Mouse (Mus musculus): Measurements from ENCODE around the gene Ddx39b.

The Ddx39b gene

GRCm38 (mm10) chr17:35241305-35242014, at the start of gene Ddx39b:
Gene Ddx39b, plus strand, starts transcription at chr17:35241746.
- DNase-seq, result peak; percentile 95

- DNase-seq, result no peak
Measured at GRCm38 (mm10) chr17:35192924-35193323, 48.6 kb upstream of the Ddx39b start.

GRCm38 (mm10) chr17:35193881-35194843, 47.4 kb upstream of the Ddx39b start, which contains the start of gene Ltb:
Gene Ltb, plus strand, starts transcription at chr17:35194439.
- DNase-seq, result no peak

GRCm38 (mm10) chr17:35194844-35195630, 46.5 kb upstream of the Ddx39b start:
- no peak for DNase-seq

GRCm38 (mm10) chr17:35195631-35196320, 45.8 kb upstream of the Ddx39b start:
- peak; percentile 82 for DNase-seq

GRCm38 (mm10) chr17:35196321-35196641, 45.3 kb upstream of the Ddx39b start:
- no peak for DNase-seq

- no peak for DNase-seq
Measured at GRCm38 (mm10) chr17:35197126-35197525, 44.4 kb upstream of the Ddx39b start.

- DNase-seq, result no peak
Measured at GRCm38 (mm10) chr17:35198029-35198428, 43.5 kb upstream of the Ddx39b start.

GRCm38 (mm10) chr17:35198946-35199345, 42.6 kb upstream of the Ddx39b start:
- DNase-seq, result no peak

GRCm38 (mm10) chr17:35200398-35200797, 41.1 kb upstream of the Ddx39b start:
- DNase-seq, result peak; percentile 43

- DNase-seq, result no peak
Measured at GRCm38 (mm10) chr17:35201128-35201527, 40.4 kb upstream of the Ddx39b start.

- DNase-seq, result peak; percentile 46
Measured at GRCm38 (mm10) chr17:35201787-35202186, 39.8 kb upstream of the Ddx39b start, which contains the start of gene Tnf. Gene Tnf, minus strand, starts transcription at chr17:35202007.

- DNase-seq, result no peak
Measured at GRCm38 (mm10) chr17:35202442-35202841, 39.1 kb upstream of the Ddx39b start.

GRCm38 (mm10) chr17:35204494-35205379, 36.8 kb upstream of the Ddx39b start, which contains the start of gene Lta:
Gene Lta, minus strand, starts transcription at chr17:35205351.
- DNase-seq, result no peak

- DNase-seq, result no peak
Measured at GRCm38 (mm10) chr17:35205380-35205769, 36.2 kb upstream of the Ddx39b start.

GRCm38 (mm10) chr17:35209785-35210535, 31.6 kb upstream of the Ddx39b start:
- DNase-seq, result no peak

- DNase-seq, result no peak
Measured at GRCm38 (mm10) chr17:35210593-35210992, 31.0 kb upstream of the Ddx39b start.

GRCm38 (mm10) chr17:35213071-35213470, 28.5 kb upstream of the Ddx39b start:
- no peak for DNase-seq

GRCm38 (mm10) chr17:35218516-35219193, 22.9 kb upstream of the Ddx39b start:
- DNase-seq, result peak; percentile 28

- DNase-seq, result peak; percentile 26
Measured at GRCm38 (mm10) chr17:35219601-35220041, 21.9 kb upstream of the Ddx39b start.
